Mouse (Mus musculus) forebrain, embryonic 11.5 days (tissue): ENCODE results near the gene Pdhx. TPM values are rescaled to one million over a fixed set of nuclear protein-coding genes. Genes with fewer than 3 reads are reported as not detected.

Source experiments
- ATAC-seq: fragments of 200-750 bp; cut with Nextera tagmentation; replicated peaks from 2 replicates; pipeline ENCODE4 v1.8.0; 2017; ENCODE audit warnings: moderate TSS enrichment; ENCODE audit not compliant: low FRiP score
- DNase-seq: peaks from one replicate; pipeline ENCODE4 v3.0.0-alpha.2; 2017; ENCODE audit warnings: low spot score
- H3K27ac ChIP-seq: fragments of 300-500 bp; sonication (generic); 2 replicates; pipeline ENCODE4 v1.5.1; 2014; ENCODE audit warnings: low read depth, low read length
- H3K27me3 ChIP-seq: fragments of 300-500 bp; sonication (generic); 2 replicates; pipeline ENCODE4 v1.6.1; 2014; ENCODE audit warnings: mild to moderate bottlenecking, low read length, mixed read lengths; ENCODE audit not compliant: control insufficient read depth, insufficient read depth
- H3K36me3 ChIP-seq: fragments of 300-500 bp; sonication (generic); 2 replicates; pipeline ENCODE4 v1.6.1; 2014; ENCODE audit warnings: mild to moderate bottlenecking, low read length, moderate library complexity, mixed read lengths; ENCODE audit not compliant: control insufficient read depth, insufficient read depth
- H3K4me1 ChIP-seq: fragments of 300-500 bp; sonication (generic); replicated peaks from 2 replicates; pipeline ENCODE4 v1.6.1; 2014; ENCODE audit warnings: low read length, mixed read lengths; ENCODE audit not compliant: control insufficient read depth, insufficient read depth
- H3K4me2 ChIP-seq: fragments of 300-500 bp; sonication (generic); 2 replicates; pipeline ENCODE4 v1.6.1; 2014; ENCODE audit warnings: low read depth, mild to moderate bottlenecking, low read length, moderate library complexity, mixed read lengths; ENCODE audit not compliant: severe bottlenecking
- H3K4me3 ChIP-seq: fragments of 300-500 bp; sonication (generic); 2 replicates; pipeline ENCODE4 v1.5.1; 2014; ENCODE audit warnings: low read depth, low read length
- H3K9ac ChIP-seq: fragments of 300-500 bp; sonication (generic); 2 replicates; pipeline ENCODE4 v1.6.1; 2014; ENCODE audit warnings: low read length
- H3K9me3 ChIP-seq: fragments of 300-500 bp; sonication (generic); 2 replicates; pipeline ENCODE4 v1.6.1; 2016; ENCODE audit warnings: low read length, mixed read lengths; ENCODE audit not compliant: control insufficient read depth
- WGBS: fragments of 180-500 bp; shearing (Covaris S2); extraction: QIAGEN DNeasy Blood & Tissue Kit; methylation state at CpG from one replicate; pipeline ENCODE4 v1.1.7; 2014; 5-methylcytosine and 5-hydroxymethylcytosine counted together
- polyA plus RNA-seq: library from polyadenylated mRNA; unstranded; fragments of >200 nt; fragmentation: Nextera tagmentation; extraction: Ambion mirVana; gene quantifications from 2 replicates; pipeline ENCODE4 v1.2.1, GENCODE M21; 2014

Gene Pdhx
- polyA plus RNA-seq, 1 experiment from 2014 or later: 48.0 TPM

GRCm38 (mm10) chr2:103088099-103088498 is 14.8 kb upstream of the Pdhx start:
- no peak for DNase-seq
- no peak overlapping the region for H3K9ac ChIP-seq

GRCm38 (mm10) chr2:103086432-103086831 is 13.1 kb upstream of the Pdhx start:
- H3K36me3 ChIP-seq: no peaks in the 10 kb centered on the region; the same call in 1 of the 2 replicates
- 6% methylated on average over 1 of the region's 1 CpGs for WGBS
- no peak overlapping the region for H3K27ac ChIP-seq
- H3K4me2 ChIP-seq: no peak overlapping the region
- H3K4me1 ChIP-seq: 0 out of 2 replicates have a peak, but pooled peaks cover 2% of the 10 kb centered on the region
- no peak overlapping the region for H3K4me3 ChIP-seq
- ATAC-seq: no peak
- no peak for DNase-seq
- H3K27me3 ChIP-seq: no peaks in the 10 kb centered on the region
- H3K9ac ChIP-seq: no peak overlapping the region
- no peaks in the 10 kb centered on the region for H3K9me3 ChIP-seq

More at GRCm38 (mm10) chr2:103088099-103088498, 14.8 kb upstream of the Pdhx start:
- 97% methylated on average over 4 of the region's 4 CpGs for WGBS
- H3K36me3 ChIP-seq: no peaks in the 10 kb centered on the region; the same call in 1 of the 2 replicates
- H3K27ac ChIP-seq: no peak overlapping the region
- no peak for ATAC-seq
- H3K4me3 ChIP-seq: no peak overlapping the region
- no peaks in the 10 kb centered on the region for H3K9me3 ChIP-seq
- H3K4me1 ChIP-seq: 0 out of 2 replicates have a peak, but pooled peaks cover 2% of the 10 kb centered on the region
- no peaks in the 10 kb centered on the region for H3K27me3 ChIP-seq
- no peak overlapping the region for H3K4me2 ChIP-seq

- ATAC-seq (no peak), DNase-seq (no peak)
- H3K36me3 ChIP-seq: no peaks in the 10 kb centered on the region; the same call in 1 of the 2 replicates
- H3K9me3 ChIP-seq: no peaks in the 10 kb centered on the region
- no peak overlapping the region for H3K27ac ChIP-seq
- 76% methylated on average over 10 of the region's 10 CpGs for WGBS
- no peak overlapping the region for H3K4me3 ChIP-seq
- no peaks in the 10 kb centered on the region for H3K27me3 ChIP-seq
- H3K4me2 ChIP-seq: no peak overlapping the region
- H3K4me1 ChIP-seq: 0 out of 2 replicates have a peak, but pooled peaks cover 2% of the 10 kb centered on the region
- no peak overlapping the region for H3K9ac ChIP-seq
Measured at GRCm38 (mm10) chr2:103085633-103086032, 12.3 kb upstream of the Pdhx start.

GRCm38 (mm10) chr2:103084451-103084850 is 11.1 kb upstream of the Pdhx start:
- 55% methylated on average over 5 of the region's 5 CpGs for WGBS
- no peak for ATAC-seq
- Histone ChIP-seq H3K27ac (no peak overlapping the region), H3K27me3 (no peaks in the 10 kb centered on the region), H3K36me3 (no peaks in the 10 kb centered on the region; the same call in 1 of the 2 replicates), H3K9ac (no peak overlapping the region), H3K9me3 (no peaks in the 10 kb centered on the region), H3K4me2 (no peak overlapping the region), H3K4me1 (0 out of 2 replicates have a peak, but pooled peaks cover under 1% of the 10 kb centered on the region), H3K4me3 (no peak overlapping the region)
- no peak for DNase-seq

- Histone ChIP-seq H3K4me3 (no peak overlapping the region), H3K9me3 (no peaks in the 10 kb centered on the region), H3K4me1 (no peaks in the 10 kb centered on the region), H3K36me3 (no peaks in the 10 kb centered on the region), H3K4me2 (no peak overlapping the region), H3K27me3 (no peaks in the 10 kb centered on the region), H3K9ac (no peak overlapping the region), H3K27ac (no peak overlapping the region)
- DNase-seq (no peak), ATAC-seq (no peak)
- WGBS: 84% methylated on average over 7 of the region's 7 CpGs
Measured at GRCm38 (mm10) chr2:103082853-103083252, 9.5 kb upstream of the Pdhx start.

- 86% methylated on average over 5 of the region's 5 CpGs for WGBS
Measured at GRCm38 (mm10) chr2:103081706-103082105, 8.4 kb upstream of the Pdhx start.

GRCm38 (mm10) chr2:103081117-103081516 is 7.8 kb upstream of the Pdhx start:
- 70% methylated on average over 6 of the region's 6 CpGs for WGBS
- DNase-seq: no peak
- H3K4me2 ChIP-seq: no peak overlapping the region
- no peak overlapping the region for H3K9ac ChIP-seq
- H3K4me3 ChIP-seq: no peak overlapping the region
- H3K9me3 ChIP-seq: no peaks in the 10 kb centered on the region
- H3K36me3 ChIP-seq: no peaks in the 10 kb centered on the region
- no peak overlapping the region for H3K27ac ChIP-seq
- H3K27me3 ChIP-seq: no peaks in the 10 kb centered on the region
- no peaks in the 10 kb centered on the region for H3K4me1 ChIP-seq
- ATAC-seq: no peak

More at GRCm38 (mm10) chr2:103081706-103082105, 8.4 kb upstream of the Pdhx start:
- Histone ChIP-seq H3K4me3 (no peak overlapping the region), H3K4me1 (no peaks in the 10 kb centered on the region), H3K9ac (no peak overlapping the region), H3K36me3 (no peaks in the 10 kb centered on the region), H3K27ac (no peak overlapping the region), H3K9me3 (no peaks in the 10 kb centered on the region), H3K4me2 (no peak overlapping the region), H3K27me3 (no peaks in the 10 kb centered on the region)
- DNase-seq (no peak), ATAC-seq (no peak)

- WGBS: 81% methylated on average over 3 of the region's 3 CpGs
- Histone ChIP-seq H3K9me3 (no peaks in the 10 kb centered on the region), H3K27me3 (no peaks in the 10 kb centered on the region), H3K36me3 (no peaks in the 10 kb centered on the region), H3K27ac (no peak overlapping the region), H3K4me2 (no peak overlapping the region), H3K4me3 (no peak overlapping the region), H3K4me1 (no peaks in the 10 kb centered on the region), H3K9ac (no peak overlapping the region)
- DNase-seq: no peak
- ATAC-seq: no peak
Measured at GRCm38 (mm10) chr2:103070586-103070985, 2.7 kb downstream of the Pdhx start.

- Histone ChIP-seq H3K4me1 (no peaks in the 10 kb centered on the region), H3K4me2 (no peak overlapping the region), H3K4me3 (no peak overlapping the region), H3K27me3 (no peaks in the 10 kb centered on the region), H3K36me3 (no peaks in the 10 kb centered on the region), H3K9ac (no peak overlapping the region), H3K9me3 (no peaks in the 10 kb centered on the region), H3K27ac (no peak overlapping the region)
- WGBS: 94% methylated on average over 5 of the region's 5 CpGs
- DNase-seq (no peak), ATAC-seq (no peak)
Measured at GRCm38 (mm10) chr2:103069752-103070405, 3.4 kb downstream of the Pdhx start.
